9 mouse cellular contexts compared by ENCODE assay signal in genomic region chr11:116810983-116811901, GRCm38 (mm10). TPM values are rescaled to one million over a fixed set of nuclear protein-coding genes. Genes with fewer than 3 reads are reported as not detected.
A peak's percentile ranks its signal among the peaks of the same experiment; 100 is the strongest.
DNase-seq lines count a peak whose midpoint lies in the region; ATAC-seq and TF ChIP-seq lines count a peak whose summit lies in the region.
"Had no signal": no experiment of that assay in that cellular context is flagged by ENCODE, and none has a peak within 500 bp of the region (broad histone marks: within the 10 kb centered on the region; RNA-seq: fewer than 3 reads in every experiment).

No protein-coding gene starts in this region.

- H3K27ac ChIP-seq in intestine, postnatal 0 days (ENCODE audit: low read depth, low read length): no peak overlapping the region; the same call in 1 of the 2 replicates

- H3K4me1 ChIP-seq in intestine, postnatal 0 days (replicated peaks; ENCODE audit: control insufficient read depth, insufficient read depth, low read length): peaks cover 8% of the 10 kb centered on the region; the same call in 1 of the 2 replicates

- peak overlapping the region; percentile 55 for H3K4me2 ChIP-seq in intestine, postnatal 0 days (replicated peaks; ENCODE audit: low read depth)

- no peaks in the 10 kb centered on the region for H3K9me3 ChIP-seq in intestine, postnatal 0 days (ENCODE audit: control insufficient read depth)

- H3K4me3 ChIP-seq in intestine, postnatal 0 days (ENCODE audit: low read depth, low read length): 0 out of 2 replicates have a peak overlapping the region, but pooled peaks have one; percentile 3

- intact Hi-C loops in left cerebral cortex, postnatal 4 days (cut with DNase I): no loop called here

- WGBS in intestine, postnatal 0 days: 26% methylated on average over 32 of the region's 32 CpGs

- no peaks in the 10 kb centered on the region for H3K27me3 ChIP-seq in intestine, postnatal 0 days (replicated peaks; ENCODE audit: control insufficient read depth, insufficient read depth, low read length)

- DNase-seq in heart, adult 11 months: peak; percentile 97
- DNase-seq in heart, adult 8-10 months (ENCODE audit: low spot score): no peak
- DNase-seq in cerebellum, adult 9-10 months: peak; percentile 83
- peak; percentile 67 to 74 for DNase-seq in frontal cortex, postnatal 10 days (ENCODE audit: low spot score in 2 of 2)
- peak; percentile 95 for DNase-seq in left cerebral cortex, postnatal 4 days
- DNase-seq in skeletal muscle tissue, adult 2 months (ENCODE audit: low read depth, low spot score): peak; percentile 50

- peak; percentile 24; the same call in 1 of the 2 replicates for TF ChIP-seq CTCF in intestine, postnatal 0 days (IDR thresholded peaks at IDR 0.05; ENCODE audit: low read depth)

- H3K9ac ChIP-seq in intestine, postnatal 0 days (ENCODE audit: low read depth, low read length): no peak overlapping the region

- peaks cover 18% of the 10 kb centered on the region for H3K36me3 ChIP-seq in intestine, postnatal 0 days (ENCODE audit: control insufficient read depth, insufficient read depth)

- peak; percentile 36 for ATAC-seq in intestine, postnatal 0 days
- ATAC-seq in megakaryocyte-erythroid progenitor cell, adult 5-6 weeks (replicated peaks; ENCODE audit: low FRiP score, low TSS enrichment, poor library complexity, severe bottlenecking): peak; percentile 71

RNA-seq across cellular contexts. Expression of gene Mxra7, which starts 16.6 kb away (rescaled TPM):
- 10 to 100 TPM; 14.2 to 20.8 (median 18.2) TPM for total RNA-seq in heart, adult 8-10 months (2022)
- 33.6 and 39.4 TPM in 2 replicates for polyA plus RNA-seq in intestine, postnatal 0 days (2015; fragmentation: Nextera tagmentation; extraction: Ambion mirVana)
- total RNA-seq in left cerebral cortex, postnatal 4 days (2021): 10 to 100 TPM; 17.5 to 17.9 TPM
- not detected in 2 replicates for total RNA-seq in megakaryocyte-erythroid progenitor cell, adult 5-6 weeks (2014; fragmentation: Nextera tagmentation)
- total RNA-seq in megakaryocyte-erythroid progenitor cell, adult 5-6 weeks (2017): 0.61 TPM in 1 of 2 replicates, not detected in the other

RNA-seq across cellular contexts. Expression of gene Mettl23, which starts 31.8 kb away (rescaled TPM):
- total RNA-seq in heart, adult 8-10 months (2022): 10 to 100 TPM; 36.9 to 38.6 (median 38.1) TPM
- 34.1 and 37.1 TPM in 2 replicates for polyA plus RNA-seq in intestine, postnatal 0 days (2015; fragmentation: Nextera tagmentation; extraction: Ambion mirVana)
- 10 to 100 TPM; 26.8 to 29.4 TPM for total RNA-seq in left cerebral cortex, postnatal 4 days (2021)
- 53.6 and 58.8 TPM in 2 replicates for total RNA-seq in megakaryocyte-erythroid progenitor cell, adult 5-6 weeks (2014; fragmentation: Nextera tagmentation)
- 47.2 and 48.2 TPM in 2 replicates for total RNA-seq in megakaryocyte-erythroid progenitor cell, adult 5-6 weeks (2017)

RNA-seq across cellular contexts. Expression of gene Jmjd6, which starts 32.0 kb away (rescaled TPM):
- total RNA-seq in heart, adult 8-10 months (2022): 10 to 100 TPM; 28.5 to 39.4 (median 35.9) TPM
- polyA plus RNA-seq in intestine, postnatal 0 days (2015; fragmentation: Nextera tagmentation; extraction: Ambion mirVana): 44.4 and 44.7 TPM in 2 replicates
- 10 to 100 TPM; 35.7 to 39.9 TPM for total RNA-seq in left cerebral cortex, postnatal 4 days (2021)
- total RNA-seq in megakaryocyte-erythroid progenitor cell, adult 5-6 weeks (2014; fragmentation: Nextera tagmentation): 50.7 and 56.7 TPM in 2 replicates
- total RNA-seq in megakaryocyte-erythroid progenitor cell, adult 5-6 weeks (2017): 43.5 and 49.5 TPM in 2 replicates

RNA-seq across cellular contexts. Expression of gene St6galnac1, which starts 35.9 kb away (rescaled TPM):
- total RNA-seq in heart, adult 8-10 months (2022): not detected
- 0.12 TPM in 1 of 2 replicates, not detected in the other for polyA plus RNA-seq in intestine, postnatal 0 days (2015; fragmentation: Nextera tagmentation; extraction: Ambion mirVana)
- total RNA-seq in left cerebral cortex, postnatal 4 days (2021): not detected
- total RNA-seq in megakaryocyte-erythroid progenitor cell, adult 5-6 weeks (2014; fragmentation: Nextera tagmentation): not detected in 2 replicates
- total RNA-seq in megakaryocyte-erythroid progenitor cell, adult 5-6 weeks (2017): not detected in 2 replicates
- polyA plus RNA-seq: C2C12 had no signal

RNA-seq across cellular contexts. Expression of gene Mfsd11, which starts 41.0 kb away (rescaled TPM):
- total RNA-seq in heart, adult 8-10 months (2022): 10 to 100 TPM; 27.3 to 33.6 (median 29.7) TPM
- 100 and 109 TPM in 2 replicates for polyA plus RNA-seq in intestine, postnatal 0 days (2015; fragmentation: Nextera tagmentation; extraction: Ambion mirVana)
- total RNA-seq in left cerebral cortex, postnatal 4 days (2021): 10 to 100 TPM; 55.9 to 58.5 TPM
- 17.2 and 21.1 TPM in 2 replicates for total RNA-seq in megakaryocyte-erythroid progenitor cell, adult 5-6 weeks (2014; fragmentation: Nextera tagmentation)
- total RNA-seq in megakaryocyte-erythroid progenitor cell, adult 5-6 weeks (2017): 7.2 and 20.1 TPM in 2 replicates

Comparison
In these comparisons a context has a peak if more than half of its experiments do, and no peak if none do; other contexts are left out.
1. RNA of gene Mxra7, which starts 16.6 kb away (total RNA-seq): 14.2 to 20.8 TPM in heart, adult 8-10 months and 17.5 to 17.9 TPM in left cerebral cortex, postnatal 4 days; 0.61 TPM in megakaryocyte-erythroid progenitor cell, adult 5-6 weeks; every median in the first group is over 4 times any median in the second.